Mouse (Mus musculus): ENCODE measurements at regions not wholly inside any gene's neighbourhood (a gene's known extent, or its start where the extent isn't known, plus 50 kb on each side); places are given as distances from the start of the nearest gene placed in this dataset.

- DNase-seq (ENCODE audit: low spot score in 2 of 2) = peak in 1 of 2 experiments; percentile 15
- intact Hi-C loops (cut with DNase I) = no loop called here
Measured at GRCm38 (mm10) chr13:73116822-73117632, 143.3 kb upstream of the Irx4 start.

GRCm38 (mm10) chr13:73117633-73118076 is 142.6 kb upstream of the Irx4 start:
- intact Hi-C loops (cut with DNase I) = no loop called here
- peak in 1 of 2 experiments; percentile 19 for DNase-seq (ENCODE audit: low spot score in 2 of 2)

- intact Hi-C loops (cut with DNase I) = no loop called here
- no peak for DNase-seq (ENCODE audit: low spot score in 2 of 2)
Measured at GRCm38 (mm10) chr13:73122945-73123344, 137.3 kb upstream of the Irx4 start.

- DNase-seq (ENCODE audit: low spot score in 2 of 2) = no peak
Measured at GRCm38 (mm10) chr13:73131270-73131669, 129.0 kb upstream of the Irx4 start.

GRCm38 (mm10) chr13:73132746-73133145 is 127.5 kb upstream of the Irx4 start:
- intact Hi-C loops (cut with DNase I) = no loop called here
- DNase-seq (ENCODE audit: low spot score in 2 of 2) = no peak

More at GRCm38 (mm10) chr13:73131270-73131669, 129.0 kb upstream of the Irx4 start:
- intact Hi-C loops (cut with DNase I) = no loop called here

- no peak for DNase-seq (ENCODE audit: low spot score in 2 of 2)
- intact Hi-C loops (cut with DNase I) = no loop called here
Measured at GRCm38 (mm10) chr13:73134929-73135328, 125.3 kb upstream of the Irx4 start.

GRCm38 (mm10) chr13:73141302-73141701 is 119.0 kb upstream of the Irx4 start:
- no peak for DNase-seq (ENCODE audit: low spot score in 2 of 2)
- intact Hi-C loops (cut with DNase I) = no loop called here

GRCm38 (mm10) chr13:73158016-73158415 is 102.3 kb upstream of the Irx4 start:
- intact Hi-C loops (cut with DNase I) = no loop called here
- no peak for DNase-seq (ENCODE audit: low spot score in 2 of 2)

- DNase-seq (ENCODE audit: low spot score in 2 of 2) = no peak
- intact Hi-C loops (cut with DNase I) = no loop called here
Measured at GRCm38 (mm10) chr13:73159454-73159853, 100.8 kb upstream of the Irx4 start.

- DNase-seq (ENCODE audit: low spot score in 2 of 2) = no peak
- intact Hi-C loops (cut with DNase I) = no loop called here
Measured at GRCm38 (mm10) chr13:73159865-73160264, 100.4 kb upstream of the Irx4 start.

GRCm38 (mm10) chr13:73160289-73160688 is 100.0 kb upstream of the Irx4 start:
- intact Hi-C loops (cut with DNase I) = no loop called here
- peak; percentile 69 to 82 for DNase-seq (ENCODE audit: low spot score in 2 of 2)

- no peak for DNase-seq (ENCODE audit: low spot score in 2 of 2)
- intact Hi-C loops (cut with DNase I) = no loop called here
Measured at GRCm38 (mm10) chr13:73170301-73170700, 90.0 kb upstream of the Irx4 start.

GRCm38 (mm10) chr13:73207931-73208448 is 52.3 kb upstream of the Irx4 start:
- no peak for DNase-seq (ENCODE audit: low spot score in 2 of 2)
- intact Hi-C loops (cut with DNase I) = no loop called here
